ENCODE assay signal across 9 mouse cellular contexts in genomic region chr7:116036591-116037555, GRCm38 (mm10). TPM values are rescaled to one million over a fixed set of nuclear protein-coding genes. Genes with fewer than 3 reads are reported as not detected.
DNase-seq lines count a peak whose midpoint lies in the region; ATAC-seq and TF ChIP-seq lines count a peak whose summit lies in the region.
"Had no signal": no experiment of that assay in that cellular context is flagged by ENCODE, and none has a peak within 500 bp of the region (broad histone marks: within the 10 kb centered on the region; RNA-seq: fewer than 3 reads in every experiment).

No protein-coding gene starts in this region.

- no peak for TF ChIP-seq POLR2A in small intestine, adult 2 months (IDR thresholded peaks at IDR 0.05; ENCODE audit: low read depth, low read length)

- H3K4me3 ChIP-seq in kidney, embryonic 16.5 days (ENCODE audit: low read length), result no peak overlapping the region
- peak overlapping the region; percentile 59 for H3K4me3 ChIP-seq in forebrain, embryonic 10.5 days
- H3K4me3 ChIP-seq in limb, embryonic 12.5 days (replicated peaks), result peak overlapping the region; percentile 65
- peak overlapping the region; percentile 1 for H3K4me3 ChIP-seq in small intestine, adult 2 months (ENCODE audit: low read depth, low read length)

- no peak overlapping the region for H3K27ac ChIP-seq in kidney, embryonic 16.5 days (ENCODE audit: low read length)
- peak overlapping the region; percentile 68 for H3K27ac ChIP-seq in forebrain, embryonic 10.5 days
- peak overlapping the region; percentile 66 for H3K27ac ChIP-seq in limb, embryonic 12.5 days
- no peak overlapping the region for H3K27ac ChIP-seq in small intestine, adult 2 months (ENCODE audit: insufficient read depth, low read depth, low read length)

- DNase-seq in kidney, postnatal 10 days, result peak; percentile 11
- peak; percentile 25 for DNase-seq in forebrain, embryonic 10.5 days (ENCODE audit: extremely low spot score, low spot score)
- DNase-seq in lung, postnatal 14 days, result no peak
- no peak for DNase-seq in right cerebral cortex, postnatal 4 days
- DNase-seq in cerebellum, adult 8-10 months, result no peak

- no peaks in the 10 kb centered on the region for H3K9me3 ChIP-seq in kidney, embryonic 16.5 days (ENCODE audit: low read length)
- H3K9me3 ChIP-seq in forebrain, embryonic 10.5 days, result no peaks in the 10 kb centered on the region
- H3K9me3 ChIP-seq in limb, embryonic 12.5 days, result no peaks in the 10 kb centered on the region
- H3K9me3 ChIP-seq: G1E had no signal

- H3K36me3 ChIP-seq in kidney, embryonic 16.5 days (ENCODE audit: insufficient read depth, low read length), result no peaks in the 10 kb centered on the region
- no peaks in the 10 kb centered on the region for H3K36me3 ChIP-seq in forebrain, embryonic 10.5 days (replicated peaks)
- no peaks in the 10 kb centered on the region for H3K36me3 ChIP-seq in limb, embryonic 12.5 days
- no peaks in the 10 kb centered on the region for H3K36me3 ChIP-seq in small intestine, adult 2 months (ENCODE audit: control insufficient read depth, insufficient read depth, low read length)
- H3K36me3 ChIP-seq: G1E had no signal

- 21% methylated on average over 18 of the region's 18 CpGs for WGBS in kidney, embryonic 16.5 days
- 8% methylated on average over 18 of the region's 18 CpGs for WGBS in forebrain, embryonic 10.5 days
- 15% methylated on average over 18 of the region's 18 CpGs for WGBS in limb, embryonic 12.5 days
- WGBS in small intestine, adult 2 months, result 70% methylated on average over 18 of the region's 18 CpGs

- peaks cover 62% of the 10 kb centered on the region for H3K27me3 ChIP-seq in kidney, embryonic 16.5 days (ENCODE audit: insufficient read depth, low read length)
- peaks cover 70% of the 10 kb centered on the region for H3K27me3 ChIP-seq in forebrain, embryonic 10.5 days (ENCODE audit: poor library complexity, severe bottlenecking)
- H3K27me3 ChIP-seq in limb, embryonic 12.5 days, result peaks cover 66% of the 10 kb centered on the region
- peaks cover 38% of the 10 kb centered on the region for H3K27me3 ChIP-seq in small intestine, adult 2 months (ENCODE audit: control insufficient read depth, insufficient read depth, low read length)

- no peak overlapping the region for H3K9ac ChIP-seq in kidney, embryonic 16.5 days (replicated peaks; ENCODE audit: low read length)
- peak overlapping the region; percentile 88 for H3K9ac ChIP-seq in limb, embryonic 12.5 days (replicated peaks)

- H3K4me2 ChIP-seq in kidney, embryonic 16.5 days (replicated peaks; ENCODE audit: low read depth, low read length), result no peak overlapping the region
- H3K4me2 ChIP-seq in limb, embryonic 12.5 days, result peak overlapping the region; percentile 96

- H3K4me1 ChIP-seq in kidney, embryonic 16.5 days (ENCODE audit: insufficient read depth, low read length), result peaks cover 33% of the 10 kb centered on the region
- peaks cover 72% of the 10 kb centered on the region for H3K4me1 ChIP-seq in forebrain, embryonic 10.5 days
- H3K4me1 ChIP-seq in limb, embryonic 12.5 days (replicated peaks), result peaks cover 32% of the 10 kb centered on the region
- H3K4me1 ChIP-seq in small intestine, adult 2 months (ENCODE audit: control insufficient read depth, insufficient read depth, insufficient read length, low read length), result peaks cover 4% of the 10 kb centered on the region; the same call in 1 of the 2 replicates

- ATAC-seq in kidney, embryonic 16.5 days (ENCODE audit: low FRiP score, low TSS enrichment), result no peak
- no peak for ATAC-seq in limb, embryonic 12.5 days (ENCODE audit: insufficient number of reproducible peaks, insufficient read depth, low FRiP score, low TSS enrichment, low read depth)

- TF ChIP-seq CTCF in small intestine, adult 2 months (IDR thresholded peaks at IDR 0.05; ENCODE audit: extremely low read depth, insufficient read length, insufficient replicate concordance, low read depth, low read length), result no peak

RNA-seq across cellular contexts. Expression of gene Sox6, which starts 1.7 kb away (rescaled TPM):
- 18.6 and 18.9 TPM in 2 replicates for polyA plus RNA-seq in kidney, embryonic 16.5 days (2015; fragmentation: Nextera tagmentation; extraction: Ambion mirVana)
- 71.1 and 77.3 TPM in 2 replicates for polyA plus RNA-seq in forebrain, embryonic 10.5 days (2016; fragmentation: Nextera tagmentation; extraction: Ambion mirVana)
- polyA plus RNA-seq in limb, embryonic 12.5 days (2016; fragmentation: Nextera tagmentation; extraction: Ambion mirVana), result 77.9 and 91.5 TPM in 2 replicates
- 4.2 and 17.6 TPM in 2 replicates for polyA plus RNA-seq in small intestine, adult 2 months (2012; rRNA removed)

RNA-seq across cellular contexts. Expression of gene 1110004F10Rik, which starts 2.3 kb away (rescaled TPM):
- polyA plus RNA-seq in kidney, embryonic 16.5 days (2015; fragmentation: Nextera tagmentation; extraction: Ambion mirVana), result 266 and 275 TPM in 2 replicates
- polyA plus RNA-seq in forebrain, embryonic 10.5 days (2016; fragmentation: Nextera tagmentation; extraction: Ambion mirVana), result 360 and 361 TPM in 2 replicates
- polyA plus RNA-seq in limb, embryonic 12.5 days (2016; fragmentation: Nextera tagmentation; extraction: Ambion mirVana), result 318 and 335 TPM in 2 replicates
- 7.1 and 18.4 TPM in 2 replicates for polyA plus RNA-seq in small intestine, adult 2 months (2012; rRNA removed)

RNA-seq across cellular contexts. Expression of gene Gm4353, which starts 47.6 kb away (rescaled TPM):
- 1.1 and 2.7 TPM in 2 replicates for polyA plus RNA-seq in kidney, embryonic 16.5 days (2015; fragmentation: Nextera tagmentation; extraction: Ambion mirVana)
- polyA plus RNA-seq in forebrain, embryonic 10.5 days (2016; fragmentation: Nextera tagmentation; extraction: Ambion mirVana), result 1.0 TPM in 2 replicates
- 1.5 and 1.6 TPM in 2 replicates for polyA plus RNA-seq in limb, embryonic 12.5 days (2016; fragmentation: Nextera tagmentation; extraction: Ambion mirVana)
- polyA plus RNA-seq in small intestine, adult 2 months (2012; rRNA removed), result 0.18 and 0.56 TPM in 2 replicates
- polyA plus RNA-seq: G1E had no signal

Comparison
In these comparisons a context has a peak if more than half of its experiments do, and no peak if none do; other contexts are left out.
1. DNase-seq: peak in kidney, postnatal 10 days (single experiment) and forebrain, embryonic 10.5 days (single experiment); none in lung, postnatal 14 days (single experiment), right cerebral cortex, postnatal 4 days (single experiment) and cerebellum, adult 8-10 months (single experiment).
2. H3K27ac ChIP-seq: peak in forebrain, embryonic 10.5 days (single experiment) and limb, embryonic 12.5 days (single experiment); none in kidney, embryonic 16.5 days (single experiment) and small intestine, adult 2 months (single experiment).
3. RNA of gene 1110004F10Rik, which starts 2.3 kb away (polyA plus RNA-seq): 360 to 361 TPM in forebrain, embryonic 10.5 days, 318 to 335 TPM in limb, embryonic 12.5 days and 266 to 275 TPM in kidney, embryonic 16.5 days; 7.1 to 18.4 TPM in small intestine, adult 2 months; every median in the first group is over 10 times any median in the second.